Mouse (Mus musculus) bone marrow, adult 2 months (tissue): ENCODE results near the gene Tmem246. TPM values are rescaled to one million over a fixed set of nuclear protein-coding genes. Genes with fewer than 3 reads are reported as not detected.
"Not testable (repeated sequence)": the region's sequence is repeated elsewhere in the genome, so short reads cannot be mapped to it uniquely, and the experiment has no call there.

Source experiments
- H3K27ac ChIP-seq: fragments of 200-500 bp; 2 replicates; pipeline ENCODE4 v1.5.1; 2012; ENCODE audit warnings: low read depth, mild to moderate bottlenecking, control low read depth, inconsistent platforms, low read length; ENCODE audit not compliant: control insufficient read depth, poor library complexity, insufficient read depth
- H3K4me1 ChIP-seq: fragments of 200-500 bp; 2 replicates; pipeline ENCODE4 v1.6.1; 2011; ENCODE audit warnings: low read length; ENCODE audit not compliant: control insufficient read depth, insufficient read depth
- H3K4me3 ChIP-seq: fragments of 200-500 bp; replicated peaks from 2 replicates; pipeline ENCODE3; 2011; ENCODE audit warnings: mild to moderate bottlenecking, low read depth, low read length, control low read depth; ENCODE audit not compliant: control insufficient read depth
- CTCF ChIP-seq: fragments of 200-500 bp; IDR thresholded peaks from 2 replicates; pipeline ENCODE4 v1.5.1; 2011; ENCODE audit warnings: low read length, control low read depth; ENCODE audit not compliant: control insufficient read depth, insufficient read depth
- POLR2A ChIP-seq: fragments of 200-500 bp; IDR thresholded peaks from 2 replicates; pipeline ENCODE4 v1.6.1; 2011; ENCODE audit warnings: low read depth, mild to moderate bottlenecking, control low read depth, low read length, borderline replicate concordance; ENCODE audit not compliant: control insufficient read depth
- WGBS: fragments of 180-500 bp; shearing (Covaris S2); methylation state at CpG from one replicate; pipeline ENCODE4 v1.1.7; 2018; 5-methylcytosine and 5-hydroxymethylcytosine counted together
- polyA plus RNA-seq: library from polyadenylated mRNA; stranded (reverse); fragments of >200 nt; gene quantifications from 2 replicates; pipeline ENCODE4 v1.2.4, GENCODE M21; 2011; ENCODE audit warnings: low replicate concordance; ENCODE audit not compliant: missing spikeins, insufficient read depth, insufficient read length

The Tmem246 gene
- polyA plus RNA-seq, 1 experiment, result 1.3 TPM

- Histone ChIP-seq H3K4me1 (no peaks in the 10 kb centered on the region; the same call in 1 of the 2 replicates), H3K27ac (no peak overlapping the region), H3K4me3 (no peak overlapping the region)
- 74% methylated on average over 4 of the region's 4 CpGs for WGBS
- TF ChIP-seq POLR2A, result no peak
- TF ChIP-seq CTCF, result no peak
Observed at GRCm38 (mm10) chr4:49623916-49624315, 26.2 kb upstream of the Tmem246 start.

- no peaks in the 10 kb centered on the region; the same call in 1 of the 2 replicates for H3K4me1 ChIP-seq
- no peak overlapping the region for H3K27ac ChIP-seq
- WGBS, result 82% methylated on average over 2 of the region's 2 CpGs
- no peak for TF ChIP-seq CTCF
- TF ChIP-seq POLR2A, result no peak
- H3K4me3 ChIP-seq, result no peak overlapping the region
Observed at GRCm38 (mm10) chr4:49622272-49622671, 24.6 kb upstream of the Tmem246 start.

GRCm38 (mm10) chr4:49619861-49620260, 22.2 kb upstream of the Tmem246 start:
- WGBS, result 16% methylated on average over 7 of the region's 7 CpGs
- H3K4me1 ChIP-seq, result not testable (repeated sequence)

GRCm38 (mm10) chr4:49616924-49617323, 19.2 kb upstream of the Tmem246 start:
- Histone ChIP-seq H3K4me3 (no peak overlapping the region), H3K27ac (no peak overlapping the region), H3K4me1 (no peaks in the 10 kb centered on the region; the same call in 1 of the 2 replicates)
- TF ChIP-seq POLR2A (no peak), CTCF (no peak)
- WGBS, result 16% methylated on average over 10 of the region's 10 CpGs

More at GRCm38 (mm10) chr4:49619861-49620260, 22.2 kb upstream of the Tmem246 start:
- H3K4me3 ChIP-seq, H3K27ac ChIP-seq: not testable (repeated sequence)

GRCm38 (mm10) chr4:49605459-49605858, 7.8 kb upstream of the Tmem246 start:
- TF ChIP-seq CTCF, result no peak
- TF ChIP-seq POLR2A, result no peak
- H3K4me1 ChIP-seq, result no peaks in the 10 kb centered on the region
- WGBS, result 46% methylated on average over 1 of the region's 1 CpGs

GRCm38 (mm10) chr4:49604616-49605015, 6.9 kb upstream of the Tmem246 start:
- H3K4me1 ChIP-seq, result no peaks in the 10 kb centered on the region
- 68% methylated on average over 5 of the region's 5 CpGs for WGBS
- no peak overlapping the region for H3K4me3 ChIP-seq
- H3K27ac ChIP-seq, result no peak overlapping the region
- TF ChIP-seq CTCF, result no peak
- no peak for TF ChIP-seq POLR2A

More at GRCm38 (mm10) chr4:49605459-49605858, 7.8 kb upstream of the Tmem246 start:
- H3K4me3 ChIP-seq, result no peak overlapping the region
- no peak overlapping the region for H3K27ac ChIP-seq

- H3K4me3 ChIP-seq, result no peak overlapping the region
- TF ChIP-seq POLR2A, result no peak
- TF ChIP-seq CTCF, result no peak
- WGBS, result 25% methylated on average over 1 of the region's 1 CpGs
- no peaks in the 10 kb centered on the region for H3K4me1 ChIP-seq
- H3K27ac ChIP-seq, result no peak overlapping the region
Observed at GRCm38 (mm10) chr4:49604016-49604546, 6.4 kb upstream of the Tmem246 start.

- Histone ChIP-seq H3K27ac (no peak overlapping the region), H3K4me1 (no peaks in the 10 kb centered on the region), H3K4me3 (no peak overlapping the region)
- WGBS, result 72% methylated on average over 2 of the region's 2 CpGs
- TF ChIP-seq POLR2A, result no peak
- TF ChIP-seq CTCF, result no peak
Observed at GRCm38 (mm10) chr4:49603161-49603560, 5.5 kb upstream of the Tmem246 start.

GRCm38 (mm10) chr4:49596846-49597182, 862 bp downstream of the Tmem246 start:
- Histone ChIP-seq H3K4me3 (peak overlapping the region; percentile 23), H3K27ac (no peak overlapping the region), H3K4me1 (no peaks in the 10 kb centered on the region)
- TF ChIP-seq POLR2A (no peak), CTCF (no peak)
- WGBS, result 3% methylated on average over 20 of the region's 20 CpGs
